Mouse (Mus musculus) gastrocnemius, postnatal 14 days (tissue): ENCODE results near the gene Sept8. TPM values are rescaled to one million over a fixed set of nuclear protein-coding genes. Genes with fewer than 3 reads are reported as not detected.

Experiments used
- DNase-seq: peaks from one replicate; pipeline ENCODE4 v3.0.0; 2021; ENCODE audit warnings: mixed read lengths
- intact Hi-C: fragments of 180-260 bp; cut with DNase I; formaldehyde crosslinking; loops from one replicate; pipeline ENCODE4 v1.15.1; 2025; ENCODE audit warnings: low total_unique reads
- long read RNA-seq, 2 experiments: library from polyadenylated mRNA; stranded (forward); transcript quantifications; one replicate each; pipeline ENCODE4 v2.0.0; 2021
- total RNA-seq, 2 experiments: library from RNA; stranded (reverse); gene quantifications; 2 replicates each; pipeline ENCODE4 v1.2.3; 2021

Gene Sept8
- total RNA-seq, result 10 to 100 TPM; 25.6 to 31.3 TPM
- long read RNA-seq, experiment 1, full-length matches to known transcripts, result 3 of 10 reads
- long read RNA-seq, experiment 1, partial matches to known transcripts, result 2 of 10 reads
- long read RNA-seq, experiment 1, other reads (novel, unspliced or antisense), result 5 of 10 reads
- long read RNA-seq, experiment 2, full-length matches to known transcripts, result 12 of 18 reads
- long read RNA-seq, experiment 2, partial matches to known transcripts, result 1 of 18 reads
- long read RNA-seq, experiment 2, other reads (novel, unspliced or antisense), result 5 of 18 reads

DNA sequence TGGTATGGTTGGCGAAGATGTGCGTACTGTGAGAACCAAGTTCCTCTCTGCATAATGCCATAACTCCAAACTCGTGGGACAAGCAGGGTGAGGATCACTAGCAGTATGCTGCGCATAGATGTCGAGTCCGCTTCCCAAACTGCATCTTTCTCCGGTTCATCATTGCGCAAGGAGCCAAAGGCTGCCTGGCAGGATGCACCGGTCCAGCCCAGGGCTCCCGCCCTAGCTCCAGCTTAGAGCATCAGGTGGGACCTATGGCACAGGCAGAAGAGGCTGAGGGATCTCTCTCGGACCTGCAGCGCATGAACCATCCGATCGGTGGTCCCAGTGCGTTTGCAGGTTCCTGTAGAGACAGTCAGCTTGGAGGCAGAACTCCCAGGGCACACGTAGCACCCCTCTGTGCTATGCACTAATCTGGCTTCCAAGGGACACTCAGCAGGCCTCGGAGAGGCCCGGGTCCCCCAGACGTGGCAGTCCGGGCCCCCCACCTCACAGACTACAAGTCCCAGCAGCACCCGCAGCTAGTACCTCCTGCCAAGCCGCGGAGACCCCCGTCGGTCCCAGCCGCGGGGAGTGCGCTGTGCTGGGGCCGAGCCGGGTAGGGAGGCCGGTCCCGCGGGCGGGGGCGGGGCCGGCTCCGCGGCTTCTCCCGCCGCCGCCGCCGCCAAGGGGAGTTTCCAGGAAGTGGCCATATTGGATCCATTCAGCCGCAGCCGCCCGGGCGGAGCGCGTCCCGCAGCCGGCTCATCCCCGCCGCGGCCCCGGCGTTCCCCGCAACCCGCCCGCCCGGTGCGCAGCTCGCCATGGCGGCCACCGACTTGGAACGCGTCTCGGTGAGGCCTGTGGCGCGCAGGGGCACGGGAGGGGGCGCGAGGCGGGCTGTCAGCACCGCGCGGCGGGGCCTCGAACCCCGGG, at the start of gene Sept8:
Gene Sept8 (plus strand): TSS at position 51 of the 915 bp plus-strand sequence.
- intact Hi-C loops, result no loop called here
- DNase-seq, result peak; percentile 70

DNA sequence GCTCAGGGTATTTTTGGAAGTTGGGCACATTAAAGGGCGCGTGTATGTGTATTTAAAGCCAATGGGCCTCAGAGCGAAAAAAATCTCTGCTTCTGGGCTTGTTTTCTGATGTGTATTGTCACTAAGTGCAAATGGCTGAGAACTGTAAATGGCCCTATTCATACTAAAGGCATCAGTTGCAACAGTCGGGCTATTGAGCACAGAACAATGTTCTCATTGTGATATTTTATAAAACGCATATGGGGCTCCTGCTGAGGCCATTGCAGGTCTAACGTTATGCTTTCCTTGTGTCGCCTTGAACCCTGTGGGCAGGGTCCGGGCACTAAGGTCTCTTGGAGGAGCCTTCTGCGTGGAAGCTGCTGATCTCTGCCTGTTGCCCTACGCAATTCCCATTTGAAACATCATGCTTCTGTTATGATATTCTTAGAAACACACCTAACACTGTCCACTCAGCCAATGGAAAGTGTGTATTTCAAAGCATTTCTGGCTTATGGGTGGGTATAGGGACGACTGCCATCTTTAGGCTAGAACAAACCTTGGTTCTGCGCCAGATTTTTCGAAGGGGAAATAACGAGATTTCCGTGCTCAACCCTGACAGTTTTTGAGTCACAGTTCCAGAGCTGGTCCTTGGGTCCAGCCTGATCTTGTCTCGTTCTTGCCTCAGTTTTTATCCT, 49.6 kb upstream of the Sept8 start:
- no peak for DNase-seq
- intact Hi-C loops, result no loop called here

DNA sequence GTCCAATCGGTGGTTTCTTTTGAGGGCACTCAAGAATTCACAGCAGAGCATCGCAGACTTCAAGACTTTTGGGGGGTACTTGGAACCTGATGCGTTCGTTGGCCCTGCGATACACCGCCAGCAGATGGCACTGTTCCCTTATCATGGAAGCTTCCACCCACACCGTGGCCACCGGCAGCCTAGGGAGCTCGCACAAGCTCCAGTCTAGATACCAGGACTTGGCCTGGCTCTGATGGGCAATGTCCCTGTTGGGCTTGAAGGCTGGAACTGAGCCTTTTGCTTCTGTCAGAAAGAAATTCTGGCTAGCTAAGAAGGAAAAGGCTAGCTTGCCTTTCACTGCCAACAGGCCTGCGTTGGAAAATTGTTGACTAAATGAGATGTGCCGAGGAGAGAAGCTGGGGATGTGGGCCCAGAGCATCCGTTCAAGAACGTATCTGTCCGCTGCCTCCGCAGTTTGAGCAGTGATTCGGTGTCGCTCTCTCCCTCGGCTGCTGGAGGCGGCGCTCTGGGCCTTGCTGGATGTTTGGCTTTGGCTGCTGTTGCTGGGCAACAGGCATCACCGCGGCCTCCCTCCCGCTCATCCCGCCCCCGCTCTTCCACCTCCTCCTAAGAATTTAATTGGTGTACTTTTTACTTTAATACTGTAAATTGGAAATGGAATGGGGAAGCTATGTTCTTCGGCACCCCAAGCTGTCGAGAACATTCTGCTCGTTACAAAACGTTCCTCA, 48.9 kb upstream of the Sept8 start, which contains the start of gene Gm9837:
Gene Gm9837 (minus strand): TSS at position 512 of the 728 bp plus-strand sequence.
- intact Hi-C loops, result loop anchor here (5.0 to 10.0 kb wide), 2 partner anchors 65 to 157 kb away; no protein-coding TSS in a partner anchor
- peak; percentile 90 for DNase-seq

DNA sequence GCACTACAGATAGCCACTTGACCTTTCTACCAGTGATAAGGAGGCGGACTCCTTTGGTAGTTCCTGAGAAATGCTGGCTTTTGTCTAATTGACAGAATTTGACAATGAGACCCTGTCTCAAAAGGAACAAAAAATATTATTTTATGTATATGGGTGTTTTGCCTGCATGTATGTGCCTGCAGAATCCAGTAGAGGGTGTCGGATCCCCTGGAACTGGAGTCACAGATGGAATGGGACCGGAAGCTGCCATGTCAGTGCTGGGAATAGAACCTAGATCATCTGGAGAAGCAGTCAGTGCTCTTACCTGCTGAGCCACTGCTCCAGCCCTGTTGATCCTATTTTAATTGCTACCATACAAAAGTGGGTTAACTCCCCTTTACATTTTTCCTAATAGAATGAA, 46.3 kb upstream of the Sept8 start:
- DNase-seq, result no peak
- intact Hi-C loops, result loop anchor here (5.0 to 10.0 kb wide), 2 partner anchors 62 to 155 kb away; no protein-coding TSS in a partner anchor

DNA sequence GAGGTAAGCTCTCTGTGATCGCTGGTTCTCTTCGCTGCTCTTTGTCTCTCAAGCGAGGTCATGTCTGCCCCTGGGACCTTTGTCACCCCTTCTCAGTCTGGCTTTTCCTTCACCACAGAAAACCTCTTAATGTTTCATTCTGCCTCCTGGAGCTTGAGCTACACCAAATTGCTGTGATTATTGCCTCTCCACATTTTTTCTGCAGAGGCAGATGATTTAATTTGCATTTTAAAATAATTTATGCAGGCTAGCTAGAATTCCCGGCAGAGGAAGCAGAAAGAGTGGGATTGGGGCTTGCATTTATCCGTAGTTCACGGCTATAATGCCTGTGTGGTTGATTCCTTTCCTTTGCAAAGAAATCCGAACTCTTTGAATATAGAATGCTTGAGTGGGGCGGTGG, 43.4 kb upstream of the Sept8 start:
- DNase-seq, result no peak
- intact Hi-C loops, result loop anchor here (10.0 kb wide), 1 partner anchor 59 kb away; no protein-coding TSS in a partner anchor

DNA sequence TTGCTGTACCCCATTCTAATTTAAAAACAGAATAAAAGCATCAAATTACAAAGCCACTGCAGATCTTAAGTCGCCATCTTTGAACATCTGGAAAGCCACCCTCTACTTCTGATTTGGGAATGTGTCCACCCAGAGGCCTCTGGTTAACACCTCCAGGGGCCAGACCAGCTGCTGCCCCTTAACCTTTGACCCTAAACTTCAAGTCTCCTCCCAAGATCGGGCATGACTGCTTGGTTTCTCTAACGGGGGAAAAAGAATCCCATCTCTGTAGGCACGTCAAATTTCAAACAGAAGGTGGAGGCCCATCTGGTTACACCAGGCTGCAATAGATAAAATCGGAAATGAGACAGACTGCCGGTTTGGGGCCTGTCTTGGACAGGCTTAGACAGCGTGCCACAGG, 41.2 kb upstream of the Sept8 start:
- intact Hi-C loops, result loop anchor here (10.0 kb wide), 1 partner anchor 57 kb away; no protein-coding TSS in a partner anchor
- DNase-seq, result no peak

DNA sequence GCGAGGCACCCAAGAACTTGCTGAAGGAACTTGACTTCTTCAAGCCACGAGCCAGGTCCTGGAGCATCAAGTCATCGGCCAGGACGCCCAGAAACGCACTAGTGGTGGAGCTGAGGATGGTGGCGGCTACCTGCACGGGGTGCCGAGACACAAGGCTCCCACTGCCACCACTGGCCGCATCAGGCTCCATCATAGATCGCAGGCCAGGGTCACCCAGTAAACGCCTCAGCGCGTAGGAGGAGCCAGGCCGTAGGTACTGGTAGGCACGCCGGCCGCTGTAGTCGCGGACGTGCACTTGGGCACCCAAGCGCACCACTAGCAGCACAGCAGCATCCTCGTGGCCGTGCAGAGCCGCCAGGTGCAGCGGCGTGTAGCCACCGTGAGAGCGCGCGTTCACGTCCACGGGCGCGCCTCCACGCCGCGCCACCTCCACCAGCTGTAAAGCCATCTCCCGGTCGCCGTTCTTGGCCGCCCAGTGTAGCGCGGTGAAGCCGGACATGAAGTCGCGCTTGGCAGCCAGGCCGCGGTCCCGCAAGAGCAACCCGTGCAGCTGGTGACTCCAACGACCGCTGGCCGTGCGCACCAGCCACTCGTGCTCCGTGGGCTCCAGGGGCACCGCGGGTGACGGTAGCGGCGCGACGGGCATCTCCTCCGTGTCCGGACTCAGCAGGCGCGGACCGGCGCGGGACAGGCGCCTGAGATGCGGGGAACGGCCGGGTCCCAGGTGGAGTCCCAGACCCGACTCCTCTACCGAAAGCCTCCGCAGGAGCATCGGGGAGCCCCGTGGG, 40.5 kb upstream of the Sept8 start:
- intact Hi-C loops, result loop anchor here (10.0 kb wide), 1 partner anchor 56 kb away; no protein-coding TSS in a partner anchor
- no peak for DNase-seq

DNA sequence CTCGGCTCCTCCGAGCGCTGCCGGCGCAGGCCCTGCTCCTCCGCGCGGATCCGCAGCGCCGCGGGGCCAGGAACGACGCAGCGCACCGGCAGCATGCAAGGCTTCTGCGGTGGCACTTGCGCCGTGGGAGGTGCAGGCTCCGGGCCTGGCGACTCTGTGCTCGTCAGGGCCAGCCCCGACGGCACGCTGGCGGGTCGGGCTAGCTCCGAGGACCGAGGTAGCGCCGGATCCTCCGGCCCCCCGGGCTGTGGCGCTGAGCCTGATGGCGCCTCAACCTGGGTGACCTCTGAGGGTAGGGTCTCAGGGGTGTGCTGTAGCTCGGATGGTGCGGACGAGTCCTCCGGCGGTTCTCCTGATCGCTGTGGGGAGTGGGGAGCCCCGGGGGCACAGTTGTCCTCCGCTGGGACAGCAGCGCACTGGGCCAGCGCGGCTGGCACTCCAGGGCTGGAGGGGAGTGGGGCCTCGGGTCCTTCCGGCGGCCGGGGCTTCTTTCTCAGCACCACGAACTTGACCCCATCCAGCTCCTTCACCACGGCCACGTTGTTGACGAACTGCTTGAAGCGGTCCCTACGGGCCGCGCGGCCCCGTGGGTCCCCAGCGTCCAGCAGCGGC, 39.8 kb upstream of the Sept8 start:
- intact Hi-C loops, result loop anchor here (10.0 kb wide), 1 partner anchor 56 kb away; no protein-coding TSS in a partner anchor
- no peak for DNase-seq

DNA sequence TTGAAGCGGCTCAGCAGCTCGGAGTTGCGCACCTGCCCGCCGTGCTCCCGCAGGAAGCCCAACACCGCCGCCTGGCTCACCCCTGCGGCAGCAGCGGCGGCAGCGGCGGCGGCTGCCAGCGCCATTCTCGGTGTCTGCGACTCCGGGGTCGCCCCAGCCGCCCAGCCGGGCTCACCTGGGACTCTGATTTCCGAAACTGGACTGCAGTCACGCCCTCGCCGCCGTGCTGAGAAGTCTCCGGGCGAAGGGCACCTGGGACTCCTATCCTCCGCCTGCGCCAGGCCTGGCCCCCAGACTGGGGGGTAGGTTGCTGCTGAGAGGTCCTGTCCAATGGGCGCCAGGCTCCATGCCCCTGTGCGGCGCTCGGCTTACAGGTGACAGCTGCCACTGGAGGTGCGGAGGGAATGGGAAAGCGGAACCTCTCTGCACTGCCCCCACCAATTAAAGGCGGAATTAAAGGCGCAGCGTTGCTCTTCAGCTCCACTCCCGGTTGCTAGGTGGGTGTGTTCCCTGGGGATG, 39.2 kb upstream of the Sept8 start, which contains the start of the genes Gm9945 and Sowaha:
Gene Gm9945 (plus strand): TSS at position 384 of the 519 bp plus-strand sequence.
Gene Sowaha (minus strand): TSS at position 492 of the 519 bp plus-strand sequence.
- intact Hi-C loops, result loop anchor here (10.0 kb wide), 1 partner anchor 55 kb away; no protein-coding TSS in a partner anchor
- DNase-seq, result no peak

DNA sequence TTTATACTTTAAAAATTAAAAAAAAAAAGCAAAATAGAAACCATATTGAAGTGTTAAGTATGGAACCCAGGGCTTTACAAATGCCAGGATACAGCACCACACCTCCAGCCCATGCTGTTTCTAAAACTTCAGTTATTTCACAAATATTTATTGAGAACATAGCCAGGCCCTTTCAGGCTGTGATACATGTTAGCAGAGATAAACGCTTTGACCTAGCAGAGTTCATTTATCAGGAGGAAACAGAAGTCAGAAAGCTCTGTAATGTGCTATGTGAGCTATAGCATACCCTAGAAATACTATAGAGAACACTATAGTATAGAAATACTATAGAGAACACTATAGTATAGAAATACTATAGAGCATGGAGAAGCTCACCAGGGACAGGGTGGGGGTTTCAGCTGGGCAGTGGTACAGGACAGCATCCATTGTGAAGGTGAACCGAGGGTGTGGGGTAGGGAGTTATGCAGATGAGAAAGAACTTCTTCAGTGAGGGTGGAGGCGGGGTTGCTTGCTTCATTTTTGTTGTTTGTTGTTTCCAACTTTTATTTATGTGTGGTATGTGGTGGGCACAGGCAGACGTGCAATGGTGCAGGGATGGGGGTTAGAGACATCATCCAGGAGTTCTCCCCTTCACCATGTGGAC, 37.8 kb upstream of the Sept8 start:
- DNase-seq, result no peak
- intact Hi-C loops, result no loop called here

DNA sequence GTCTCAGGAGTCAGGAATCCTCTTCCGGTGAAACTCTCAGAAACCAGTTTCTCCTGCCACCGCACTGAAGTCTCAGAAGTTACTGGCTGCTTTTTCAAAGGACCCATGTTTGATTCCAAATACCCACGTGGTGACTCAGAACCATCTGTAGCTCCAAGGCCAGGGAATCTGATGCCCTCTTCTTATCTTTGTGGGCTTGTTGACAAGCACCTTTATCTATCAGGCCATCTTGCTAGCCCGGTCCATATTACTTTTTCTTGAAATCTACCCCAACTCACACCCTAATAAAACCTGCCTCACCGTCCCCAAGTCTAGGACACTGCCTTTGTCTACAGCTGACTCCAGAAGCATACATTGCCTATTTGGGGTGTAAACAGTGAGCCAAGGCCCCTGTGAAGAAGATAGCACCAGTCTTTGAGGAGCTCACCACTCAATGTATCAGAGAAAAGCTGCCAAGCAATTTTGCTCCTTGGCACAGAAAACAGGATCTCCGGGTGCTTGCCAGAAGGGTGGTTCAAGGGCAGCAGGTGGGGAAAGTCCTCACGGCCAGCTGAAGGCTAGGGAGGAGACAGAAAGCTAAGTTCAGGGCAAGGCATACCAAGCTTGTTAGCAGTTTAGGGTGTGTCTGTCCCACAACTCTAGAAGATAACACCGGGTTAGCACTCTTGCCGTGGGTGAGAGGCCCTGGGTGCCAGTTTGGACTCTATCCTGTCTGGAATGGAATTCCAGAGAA, 35.7 kb upstream of the Sept8 start:
- DNase-seq, result no peak
- intact Hi-C loops, result no loop called here

DNA sequence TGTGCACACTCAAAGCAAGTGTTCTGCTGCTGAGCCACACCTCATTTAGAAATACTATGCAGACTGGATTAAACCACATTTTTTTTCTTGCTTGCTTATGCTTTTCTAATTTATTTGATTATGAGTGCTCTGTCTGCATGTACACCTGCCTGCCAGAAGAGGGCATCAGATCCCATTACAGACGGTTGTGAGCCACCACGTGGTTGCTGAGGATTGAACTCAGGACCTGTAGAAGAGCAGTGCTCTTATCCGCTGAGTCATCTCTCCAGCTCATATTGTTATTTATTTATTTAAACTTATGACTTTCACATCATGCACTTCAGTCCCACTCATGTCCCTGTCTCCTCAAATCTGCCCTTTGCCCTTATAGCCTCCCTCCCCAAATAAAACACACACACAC, 33.3 kb upstream of the Sept8 start:
- no peak for DNase-seq
- intact Hi-C loops, result no loop called here

DNA sequence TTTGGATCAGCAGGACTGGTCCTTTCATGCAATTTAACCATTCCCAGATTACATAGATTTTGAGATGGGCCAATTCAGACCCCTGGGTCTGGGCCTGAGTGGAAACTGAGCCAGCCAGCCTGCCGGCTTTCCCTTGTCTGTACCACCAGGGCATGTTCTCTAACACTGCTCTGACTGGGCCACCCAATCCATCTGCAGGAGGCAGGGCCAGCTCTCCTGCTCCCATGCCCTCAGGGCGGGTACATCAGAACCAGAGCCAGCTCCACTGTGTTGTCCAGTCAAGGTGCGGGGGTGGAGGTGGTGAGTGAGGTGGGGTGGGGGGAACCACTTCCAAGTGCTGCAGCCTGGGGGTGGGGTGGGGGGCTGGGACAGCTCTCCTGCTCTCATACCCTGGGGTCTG, 32.7 kb upstream of the Sept8 start:
- DNase-seq, result no peak
- intact Hi-C loops, result no loop called here

DNA sequence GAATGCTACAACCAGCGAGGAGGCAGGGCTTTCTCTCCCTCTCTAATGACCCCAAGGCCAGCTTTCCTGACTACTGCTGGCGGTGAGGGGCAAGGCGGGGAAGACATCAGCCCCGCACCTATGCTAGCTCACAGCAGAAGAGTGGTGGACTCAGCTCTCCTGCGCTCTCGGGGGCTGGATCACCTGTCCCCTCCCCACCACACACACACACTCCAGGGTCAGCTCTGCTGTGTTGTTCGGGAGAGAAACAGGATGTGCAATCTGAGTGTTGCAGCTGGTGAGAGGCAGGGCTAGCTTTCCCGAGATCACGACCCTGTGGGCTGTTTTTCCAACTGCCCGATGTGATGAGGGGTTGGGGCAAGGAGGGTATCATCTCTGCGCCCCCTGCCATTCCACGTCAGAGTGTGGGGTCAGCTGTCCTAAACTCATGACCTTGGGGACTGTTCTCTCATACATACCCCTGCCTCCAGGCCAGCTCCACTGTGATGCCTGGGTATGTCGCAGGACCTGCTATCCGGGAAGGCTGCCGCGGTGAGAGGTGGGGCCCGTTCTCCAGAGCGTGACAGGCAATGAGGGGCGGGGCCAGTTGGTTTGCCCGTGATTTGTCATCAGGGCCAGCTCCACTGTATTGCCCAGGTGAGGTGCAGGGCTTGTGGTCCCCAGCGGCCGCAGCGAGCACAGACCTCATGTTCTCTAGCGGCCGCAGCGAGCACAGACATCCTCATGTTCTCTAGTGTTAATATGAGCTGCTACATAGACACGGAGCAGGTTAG, 32.0 kb upstream of the Sept8 start:
- intact Hi-C loops, result no loop called here
- no peak for DNase-seq

DNA sequence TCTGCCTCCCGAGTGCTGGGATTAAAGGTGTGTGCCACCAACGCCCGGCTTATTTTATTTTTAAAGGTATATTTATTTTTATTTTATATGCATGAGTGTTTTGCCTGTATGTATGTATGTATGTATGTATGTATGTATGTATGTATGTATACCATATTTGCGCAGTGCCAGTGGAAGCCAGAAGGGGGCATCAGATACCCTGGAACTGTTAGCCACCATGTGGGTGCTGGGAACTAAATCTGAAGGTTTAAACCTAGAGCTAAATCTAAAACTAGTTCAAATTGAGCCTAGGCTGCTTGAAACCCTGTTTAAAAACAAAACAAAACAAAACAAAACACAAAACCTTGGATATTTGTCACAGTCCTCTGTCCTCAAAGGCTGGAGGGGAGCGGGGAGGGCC, 30.1 kb upstream of the Sept8 start:
- intact Hi-C loops, result no loop called here
- no peak for DNase-seq

DNA sequence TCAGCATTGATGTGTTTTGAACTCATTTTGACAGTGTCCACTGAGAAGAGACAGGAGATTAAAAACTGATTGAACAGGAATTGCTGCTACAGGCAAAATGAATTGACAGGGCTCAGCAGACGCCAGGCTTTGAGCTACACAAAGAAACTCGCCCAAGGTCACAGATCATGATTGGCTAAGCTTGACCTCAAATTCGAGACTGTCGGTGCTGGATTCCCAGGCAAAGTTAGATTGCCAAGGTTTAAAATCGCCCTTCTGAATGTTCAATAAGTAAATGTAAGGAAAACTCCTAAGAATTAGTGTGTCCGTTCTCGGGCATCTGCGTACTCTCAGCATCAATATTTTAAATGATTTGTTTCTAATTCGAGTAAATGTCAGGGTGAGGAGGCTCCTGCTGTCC, 29.6 kb upstream of the Sept8 start:
- intact Hi-C loops, result no loop called here
- DNase-seq, result no peak
